Mouse (Mus musculus): ENCODE measurements around the gene Ska3. TPM values are rescaled to one million over a fixed set of nuclear protein-coding genes. Genes with fewer than 3 reads are reported as not detected.

Gene Ska3
- polyA plus RNA-seq, 1 experiment from 2014 or later, result 17.3 TPM

GRCm38 (mm10) chr14:57789759-57790158 lies 36.2 kb downstream of the Ska3 start:
- H3K4me3 ChIP-seq (replicated peaks), result no peak overlapping the region
- no peaks in the 10 kb centered on the region for H3K9me3 ChIP-seq
- H3K4me2 ChIP-seq (replicated peaks), result no peak overlapping the region
- no peaks in the 10 kb centered on the region for H3K27me3 ChIP-seq
- no peaks in the 10 kb centered on the region for H3K36me3 ChIP-seq
- no peak overlapping the region for H3K27ac ChIP-seq
- 92% methylated on average over 9 of the region's 9 CpGs for WGBS
- H3K9ac ChIP-seq (replicated peaks), result no peak overlapping the region
- no peaks in the 10 kb centered on the region for H3K4me1 ChIP-seq (replicated peaks)
- ATAC-seq, result no peak

DNA sequence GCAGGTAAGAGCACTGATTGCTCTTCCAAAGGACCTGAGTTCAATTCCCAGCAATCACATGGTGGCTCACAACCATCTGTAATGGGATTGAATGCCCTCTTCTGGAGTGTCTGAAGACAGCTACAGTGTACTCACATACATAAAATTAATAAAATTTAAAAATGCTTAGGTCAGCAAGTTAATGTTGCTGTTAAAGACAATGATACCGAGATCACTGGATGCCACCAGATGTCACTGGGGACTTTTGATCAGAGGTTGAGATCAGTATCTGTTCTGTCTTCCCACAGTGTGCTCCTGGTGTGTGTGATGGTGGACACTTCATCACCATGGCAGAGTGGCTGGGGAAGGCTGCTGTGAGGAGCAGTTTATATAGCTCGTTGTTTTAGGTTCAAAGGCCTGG lies 36.7 kb downstream of the Ska3 start:
- Histone ChIP-seq H3K4me2 (replicated peaks) (no peak overlapping the region), H3K4me3 (replicated peaks) (no peak overlapping the region), H3K27me3 (no peaks in the 10 kb centered on the region), H3K4me1 (replicated peaks) (no peaks in the 10 kb centered on the region), H3K9ac (replicated peaks) (no peak overlapping the region), H3K9me3 (no peaks in the 10 kb centered on the region), H3K36me3 (no peaks in the 10 kb centered on the region), H3K27ac (no peak overlapping the region)
- ATAC-seq, result no peak
- 90% methylated on average over 2 of the region's 2 CpGs for WGBS

DNA sequence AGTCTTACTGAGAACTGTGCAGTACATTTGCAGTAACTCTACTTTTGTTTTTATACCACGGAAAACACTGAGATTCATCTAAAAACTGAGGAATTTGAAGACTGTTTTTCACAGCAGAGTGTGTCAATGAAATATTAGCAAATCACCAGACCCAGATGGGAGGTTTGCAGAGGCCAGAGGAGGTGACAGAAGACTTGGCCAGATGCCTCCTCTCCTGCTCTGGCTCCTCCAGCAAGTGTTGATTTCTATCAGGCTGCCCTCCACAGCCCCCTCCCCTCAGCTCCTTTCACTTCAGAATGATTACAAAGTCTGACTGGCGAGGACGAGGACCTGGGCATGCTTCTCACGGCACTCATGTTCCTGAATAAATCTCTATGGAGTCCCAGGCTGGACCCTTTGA lies 38.6 kb downstream of the Ska3 start:
- no peak overlapping the region for H3K27ac ChIP-seq
- no peak overlapping the region for H3K4me2 ChIP-seq (replicated peaks)
- no peaks in the 10 kb centered on the region for H3K36me3 ChIP-seq
- H3K9ac ChIP-seq (replicated peaks), result no peak overlapping the region
- no peak for ATAC-seq
- no peaks in the 10 kb centered on the region for H3K9me3 ChIP-seq
- 75% methylated on average over 4 of the region's 4 CpGs for WGBS
- no peak overlapping the region for H3K4me3 ChIP-seq (replicated peaks)
- no peaks in the 10 kb centered on the region for H3K4me1 ChIP-seq (replicated peaks)
- no peaks in the 10 kb centered on the region for H3K27me3 ChIP-seq

GRCm38 (mm10) chr14:57772157-57772815 lies 53.7 kb downstream of the Ska3 start:
- no peak overlapping the region for H3K4me2 ChIP-seq (replicated peaks)
- H3K4me3 ChIP-seq (replicated peaks), result no peak overlapping the region
- no peaks in the 10 kb centered on the region for H3K27me3 ChIP-seq
- no peaks in the 10 kb centered on the region for H3K36me3 ChIP-seq
- H3K4me1 ChIP-seq (replicated peaks), result no peaks in the 10 kb centered on the region
- H3K9ac ChIP-seq (replicated peaks), result no peak overlapping the region
- no peak overlapping the region for H3K27ac ChIP-seq
- H3K9me3 ChIP-seq, result no peaks in the 10 kb centered on the region
- ATAC-seq, result no peak
- WGBS, result 87% methylated on average over 6 of the region's 6 CpGs

GRCm38 (mm10) chr14:57769102-57769501 lies 56.9 kb downstream of the Ska3 start:
- no peak overlapping the region for H3K4me2 ChIP-seq (replicated peaks)
- 92% methylated on average over 5 of the region's 5 CpGs for WGBS

GRCm38 (mm10) chr14:57760447-57761412 lies 65.3 kb downstream of the Ska3 start:
- H3K27me3 ChIP-seq, result no peaks in the 10 kb centered on the region
- WGBS, result 46% methylated on average over 10 of the region's 10 CpGs
- H3K36me3 ChIP-seq, result no peaks in the 10 kb centered on the region
- no peak overlapping the region for H3K4me2 ChIP-seq (replicated peaks)
- no peak overlapping the region for H3K9ac ChIP-seq (replicated peaks)
- no peak for ATAC-seq
- no peak overlapping the region for H3K27ac ChIP-seq
- H3K4me1 ChIP-seq (replicated peaks), result no peaks in the 10 kb centered on the region
- no peak overlapping the region for H3K4me3 ChIP-seq (replicated peaks)
- H3K9me3 ChIP-seq, result no peaks in the 10 kb centered on the region

More at GRCm38 (mm10) chr14:57769102-57769501, 56.9 kb downstream of the Ska3 start:
- no peak for ATAC-seq
- Histone ChIP-seq H3K36me3 (no peaks in the 10 kb centered on the region), H3K4me1 (replicated peaks) (no peaks in the 10 kb centered on the region), H3K9ac (replicated peaks) (no peak overlapping the region), H3K27me3 (no peaks in the 10 kb centered on the region), H3K27ac (no peak overlapping the region), H3K9me3 (no peaks in the 10 kb centered on the region), H3K4me3 (replicated peaks) (no peak overlapping the region)

- Histone ChIP-seq H3K4me3 (replicated peaks) (no peak within 1 kb of the TSS), H3K9me3 (no peaks in the 10 kb centered on the region), H3K36me3 (no peaks in the 10 kb centered on the region), H3K27me3 (no peaks in the 10 kb centered on the region), H3K4me2 (replicated peaks) (no peak within 1 kb of the TSS), H3K4me1 (replicated peaks) (peaks cover 7% of the 10 kb centered on the region), H3K27ac (no peak within 1 kb of the TSS), H3K9ac (replicated peaks) (no peak within 1 kb of the TSS)
- ATAC-seq, result no peak
- WGBS, result 84% methylated on average over 4 of the region's 4 CpGs
These were observed 67.7 kb downstream of the Ska3 start, which contains the start of gene Lats2 for GRCm38 (mm10) chr14:57758237-57758636. TSS of gene Lats2 (minus strand) at chr14:57758388.

Small RNA genes within 50 kb of the gene (microRNA-seq; reads per million reads assigned to microRNA genes)
- gene Mir3077, result 0.62 reads per million

Other genes with a start within 250 kb of the Ska3 start
- 16.5 and 17.9 TPM in 2 replicates for gene Xpo4, start 160.8 kb downstream of the Ska3 start, polyA plus RNA-seq (2015; fragmentation: Nextera tagmentation; extraction: Ambion mirVana)
- gene Gm49361, start 80.1 kb downstream of the Ska3 start, polyA plus RNA-seq (2015; fragmentation: Nextera tagmentation; extraction: Ambion mirVana), result not detected in 2 replicates
- gene Lats2, start 67.8 kb downstream of the Ska3 start, polyA plus RNA-seq (2015; fragmentation: Nextera tagmentation; extraction: Ambion mirVana), result 7.8 and 9.6 TPM in 2 replicates
- gene Sap18, start 28.0 kb downstream of the Ska3 start, polyA plus RNA-seq (2015; fragmentation: Nextera tagmentation; extraction: Ambion mirVana), result 25.8 and 26.9 TPM in 2 replicates
- 139 and 152 TPM in 2 replicates for gene Mrpl57, start within 50 bp of the Ska3 start, polyA plus RNA-seq (2015; fragmentation: Nextera tagmentation; extraction: Ambion mirVana)
- 43.9 and 50.3 TPM in 2 replicates for gene Zdhhc20, start 64.1 kb upstream of the Ska3 start, polyA plus RNA-seq (2015; fragmentation: Nextera tagmentation; extraction: Ambion mirVana)
- 66.6 and 67.0 TPM in 2 replicates for gene Micu2, start 173.1 kb upstream of the Ska3 start, polyA plus RNA-seq (2015; fragmentation: Nextera tagmentation; extraction: Ambion mirVana)
- gene Fgf9, start 244.4 kb upstream of the Ska3 start, polyA plus RNA-seq (2015; fragmentation: Nextera tagmentation; extraction: Ambion mirVana), result 8.4 and 11.0 TPM in 2 replicates

All from midbrain, embryonic 13.5 days (tissue).